Mouse (Mus musculus) layer of hippocampus, adult 9-11 months (tissue): ENCODE measurements around the gene Wtip.
"Not testable (repeated sequence)": the region's sequence is repeated elsewhere in the genome, so short reads cannot be mapped to it uniquely, and the experiment has no call there.

Experiments
- DNase-seq: peaks from one replicate; pipeline ENCODE4 v3.0.0; 2022

Gene Wtip

GRCm38 (mm10) chr7:34133117-34133762 lies at the start of gene Wtip:
TSS of gene Wtip (minus strand) at chr7:34133268.
- DNase-seq = peak; percentile 44

- DNase-seq = not testable (repeated sequence)
Observed at GRCm38 (mm10) chr7:34176241-34176640, 43.2 kb upstream of the Wtip start.

GRCm38 (mm10) chr7:34172251-34172650 lies 39.2 kb upstream of the Wtip start:
- DNase-seq = no peak

DNA sequence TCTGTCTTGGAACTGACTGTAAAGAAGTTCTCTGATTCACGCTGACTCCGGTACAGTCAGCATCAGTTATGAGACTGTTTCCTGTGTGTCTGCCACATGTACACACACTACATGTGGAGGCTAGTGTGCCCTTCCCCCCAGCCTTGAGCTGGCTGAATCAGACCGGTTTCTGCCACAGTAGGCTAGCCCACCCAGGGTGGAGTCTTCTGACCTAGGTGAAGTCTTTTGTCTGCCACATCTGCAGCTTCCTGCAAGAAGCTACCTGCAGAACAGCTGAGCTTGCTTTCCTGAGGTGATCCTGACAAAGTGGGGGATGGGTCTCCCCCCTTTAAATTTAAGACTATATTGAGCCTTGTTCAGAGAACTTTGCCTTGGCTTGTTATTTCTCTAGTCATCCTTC lies 36.4 kb upstream of the Wtip start, which contains the start of gene Uba2:
Gene Uba2 (minus strand): TSS at position 146 of the 400 bp plus-strand sequence.
- no peak for DNase-seq

- peak; percentile 89 for DNase-seq
Observed at GRCm38 (mm10) chr7:34168470-34169251, 35.6 kb upstream of the Wtip start.

GRCm38 (mm10) chr7:34167766-34168469 lies 34.9 kb upstream of the Wtip start:
- DNase-seq = peak; percentile 15

GRCm38 (mm10) chr7:34166850-34167249 lies 33.8 kb upstream of the Wtip start:
- DNase-seq = no peak

- no peak for DNase-seq
Observed at GRCm38 (mm10) chr7:34165999-34166398, 32.9 kb upstream of the Wtip start.

- no peak for DNase-seq
Observed at GRCm38 (mm10) chr7:34164671-34165070, 31.6 kb upstream of the Wtip start.

DNA sequence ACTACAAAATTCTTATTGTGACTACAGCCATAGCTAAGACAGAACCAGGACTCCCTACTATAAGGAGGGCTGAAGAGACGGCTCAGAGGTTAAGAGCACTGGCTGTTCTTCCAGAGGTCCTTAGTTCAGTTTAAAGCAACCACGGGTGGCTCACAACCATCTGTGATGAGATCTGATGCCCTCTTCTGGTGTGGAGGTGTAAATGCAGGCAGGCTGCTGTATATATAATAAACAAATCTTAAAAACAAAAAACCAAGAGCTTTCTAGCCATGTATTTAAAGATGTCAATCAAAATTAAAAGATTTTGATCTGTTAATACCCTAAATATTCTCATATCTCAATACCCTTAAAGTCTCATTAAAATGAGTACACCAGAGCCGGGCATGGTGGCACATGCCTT lies 26.1 kb upstream of the Wtip start:
- DNase-seq = no peak

GRCm38 (mm10) chr7:34157994-34158393 lies 24.9 kb upstream of the Wtip start:
- DNase-seq = no peak

DNA sequence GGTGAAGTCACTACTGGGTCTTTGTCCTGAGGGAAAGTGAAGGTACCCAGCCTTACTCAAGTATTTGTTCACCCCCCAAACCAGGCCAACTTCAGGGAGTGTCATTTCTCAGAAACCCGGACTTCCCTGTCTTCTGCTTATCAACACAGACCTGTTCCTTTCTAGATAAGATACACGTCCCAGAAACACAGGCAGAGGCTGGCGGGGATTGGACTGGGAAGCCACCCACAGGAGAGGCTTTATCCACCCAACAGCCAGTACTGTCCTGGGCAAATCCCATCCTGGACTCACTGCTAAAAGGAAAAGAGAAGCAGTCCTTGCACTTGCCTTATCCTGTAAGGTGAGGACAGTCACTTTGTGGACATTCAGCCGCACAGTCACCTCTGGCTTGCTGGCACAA lies 14.1 kb upstream of the Wtip start:
- DNase-seq = no peak

- no peak for DNase-seq
Observed at GRCm38 (mm10) chr7:34141123-34141522, 8.1 kb upstream of the Wtip start.

DNA sequence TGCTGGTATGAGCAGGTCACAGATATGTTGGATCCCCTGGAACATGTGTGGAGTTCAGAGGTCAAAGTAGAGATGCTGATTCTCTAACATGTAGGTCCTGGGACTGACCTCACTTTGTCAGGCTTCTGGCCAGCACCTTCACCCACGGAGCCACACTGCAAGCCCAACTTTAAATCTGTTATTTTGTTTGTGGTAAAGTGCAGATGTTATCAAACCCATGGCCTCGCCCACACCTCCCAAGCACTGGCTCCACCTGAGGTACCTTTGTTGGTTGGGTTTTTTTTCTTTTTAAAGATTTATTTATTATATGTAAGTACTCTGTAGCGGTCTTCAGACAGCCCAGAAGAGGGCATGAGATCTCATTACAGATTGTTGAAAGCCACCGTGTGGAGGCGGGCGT lies 6.4 kb upstream of the Wtip start:
- no peak for DNase-seq

DNA sequence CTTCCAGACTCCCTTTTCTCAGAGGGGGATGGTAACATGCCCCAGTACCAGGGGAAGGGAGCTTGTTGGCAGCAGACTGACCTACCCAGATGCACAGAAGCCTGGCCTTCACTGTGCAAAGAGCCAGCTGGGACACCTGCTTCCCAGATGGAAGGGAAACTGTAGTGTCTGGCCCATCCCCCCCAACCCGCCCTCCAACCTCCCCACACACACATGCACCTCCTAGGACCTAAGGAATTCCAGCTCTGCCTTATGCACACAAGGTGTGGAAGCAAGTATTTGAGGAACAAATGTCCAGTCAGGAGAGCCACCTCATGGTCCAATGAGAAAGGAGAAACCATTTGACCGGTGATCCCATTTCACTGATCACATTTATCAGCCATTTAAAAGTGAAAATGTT lies 1.3 kb upstream of the Wtip start:
- DNase-seq = no peak

DNA sequence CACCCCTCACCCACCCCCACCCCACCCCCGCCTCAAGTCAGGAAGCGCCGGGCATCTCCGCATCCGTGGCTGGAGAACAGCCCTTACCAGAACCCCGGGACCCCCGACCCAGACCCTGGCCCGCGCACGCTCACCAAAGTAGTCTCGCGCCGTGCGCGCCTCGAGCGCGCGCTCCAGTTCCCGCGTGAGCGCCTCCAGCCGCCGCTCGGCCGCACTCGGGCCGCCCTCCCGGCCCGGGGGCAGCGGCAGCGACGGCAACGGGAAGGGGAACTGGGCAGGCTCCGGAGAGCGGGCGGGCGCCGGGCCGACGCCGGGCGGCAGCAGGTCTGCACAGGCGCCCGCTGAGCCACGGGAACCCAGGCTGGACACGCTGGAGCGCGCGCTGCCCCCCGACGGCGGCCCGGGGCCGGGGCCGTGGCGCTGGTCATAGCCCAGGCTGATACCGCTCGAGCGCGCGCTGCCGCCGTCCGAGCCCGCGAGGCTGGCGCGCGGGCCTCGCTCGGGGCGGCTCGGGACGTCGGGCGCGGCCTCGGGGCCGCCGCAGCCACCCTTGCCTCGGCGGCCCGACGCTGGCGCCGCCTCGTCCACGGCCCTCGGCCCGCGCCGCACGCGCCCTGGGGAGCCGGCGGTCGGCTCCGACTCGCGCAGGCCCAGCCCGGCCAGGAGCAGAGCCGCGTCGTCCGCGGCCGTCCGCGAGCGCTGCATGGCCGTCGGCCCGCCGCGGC lies 551 bp downstream of the Wtip start:
- DNase-seq = no peak

DNA sequence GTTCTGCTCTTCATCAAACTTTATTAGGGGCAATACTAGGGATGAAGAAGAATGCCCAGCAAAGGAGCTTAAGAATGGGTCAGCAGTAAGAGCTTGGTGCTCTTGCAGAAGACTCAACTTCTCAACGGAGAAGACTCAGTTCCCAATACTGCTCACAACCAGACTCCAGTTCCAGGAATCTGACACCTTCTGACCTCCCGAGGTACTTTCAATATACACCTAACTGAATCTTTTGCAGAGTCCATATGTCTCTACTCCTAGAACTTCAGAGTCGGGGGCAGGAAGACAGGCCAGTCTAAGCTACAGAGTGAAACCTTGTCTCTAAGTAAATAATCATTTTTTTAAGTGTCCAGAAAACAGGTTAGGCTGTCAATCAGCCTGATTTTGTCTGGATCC lies 1.1 kb downstream of the Wtip start:
- no peak for DNase-seq

GRCm38 (mm10) chr7:34131118-34131517 lies 1.9 kb downstream of the Wtip start:
- DNase-seq = no peak

DNA sequence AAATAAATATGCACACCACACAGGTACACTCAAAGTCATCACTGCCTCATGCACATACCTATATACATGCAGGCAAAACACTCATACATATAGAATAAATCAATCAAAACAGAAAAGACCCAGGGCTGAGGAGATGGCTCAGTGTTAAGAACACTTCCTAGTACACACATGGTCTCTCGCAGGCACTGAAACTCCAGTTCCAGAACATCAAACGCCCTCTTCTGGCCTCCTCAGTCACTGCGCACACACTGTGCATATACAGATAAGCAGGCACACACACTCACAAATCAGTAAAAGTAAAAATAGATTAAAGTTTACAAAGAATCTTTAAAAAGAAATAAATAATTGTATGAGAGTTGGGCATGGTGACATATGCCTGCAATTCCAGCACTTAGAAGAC lies 6.8 kb downstream of the Wtip start:
- DNase-seq = no peak

GRCm38 (mm10) chr7:34125346-34125745 lies 7.7 kb downstream of the Wtip start:
- DNase-seq = no peak

- DNase-seq = no peak
Observed at GRCm38 (mm10) chr7:34122987-34123720, 9.9 kb downstream of the Wtip start.

GRCm38 (mm10) chr7:34120636-34121035 lies 12.4 kb downstream of the Wtip start:
- DNase-seq = not testable (repeated sequence)
